Comparison of ENCODE assay signal across 8 mouse cellular contexts in genomic region chr13:14629726-14630641, GRCm38 (mm10). TPM values are rescaled to one million over a fixed set of nuclear protein-coding genes. Genes with fewer than 3 reads are reported as not detected.
DNase-seq lines count a peak whose midpoint lies in the region; ATAC-seq and TF ChIP-seq lines count a peak whose summit lies in the region.

TSS of gene AW209491 (plus strand) at chr13:14630154.

- peak; percentile 100 for ATAC-seq in activated CD4-positive, CD25-positive, alpha-beta regulatory T cell, adult 4 months

- H3K4me3 ChIP-seq in cortical plate, adult 2 months (ENCODE audit: insufficient read depth, low read length): peak within 1 kb of the TSS; percentile 57
- H3K4me3 ChIP-seq in megakaryocyte, embryonic 14.5 days (replicated peaks): peak within 1 kb of the TSS; percentile 99

- no peak for TF ChIP-seq CTCF in cortical plate, adult 2 months (IDR thresholded peaks at IDR 0.05; ENCODE audit: extremely low read depth, insufficient read depth, low read length)

- H3K4me1 ChIP-seq in cortical plate, adult 2 months (ENCODE audit: control insufficient read depth, insufficient read depth, low read length): peaks cover 4% of the 10 kb centered on the region
- H3K4me1 ChIP-seq in megakaryocyte, embryonic 14.5 days: peaks cover 19% of the 10 kb centered on the region

- DNase-seq in gastrocnemius, adult 8-10 months (ENCODE audit: low spot score in 2 of 2): peak; percentile 91 to 92
- DNase-seq in hindlimb bud, embryonic 11.5 days (ENCODE audit: extremely low spot score, low read depth, low spot score): peak; percentile 84
- peak; percentile 89 to 94 for DNase-seq in left cerebral cortex, adult 8-10 months (ENCODE audit: low spot score in 2 of 2)
- DNase-seq in right cerebral cortex, postnatal 10 days (ENCODE audit: low spot score in 2 of 2): peak; percentile 97 to 98
- peak; percentile 94 for DNase-seq in urinary bladder, postnatal 25 days (ENCODE audit: low spot score)

- peaks cover 43% of the 10 kb centered on the region for H3K36me3 ChIP-seq in megakaryocyte, embryonic 14.5 days (replicated peaks; ENCODE audit: low read length)

- H3K27ac ChIP-seq in cortical plate, adult 2 months (ENCODE audit: insufficient read depth, low read length): no peak within 1 kb of the TSS

- peak; percentile 95 for TF ChIP-seq POLR2A in cortical plate, adult 2 months (IDR thresholded peaks at IDR 0.05; ENCODE audit: extremely low read depth, insufficient read depth, low read length)

- H3K9me3 ChIP-seq in megakaryocyte, embryonic 14.5 days: no peaks in the 10 kb centered on the region

- no peaks in the 10 kb centered on the region for H3K27me3 ChIP-seq in megakaryocyte, embryonic 14.5 days (replicated peaks)

RNA-seq across cellular contexts. Expression of gene AW209491, which starts in this region (rescaled TPM):
- polyA plus RNA-seq in activated CD4-positive, CD25-positive, alpha-beta regulatory T cell, adult 4 months (2017; shearing (Covaris generic)): 10 to 100 TPM; 20.1 to 21.0 TPM
- polyA plus RNA-seq in cortical plate, adult 2 months (2012; rRNA removed): 17.0 and 17.3 TPM in 2 replicates
- 10 to 100 TPM; 14.3 to 15.2 (median 14.6) TPM for total RNA-seq in gastrocnemius, adult 8-10 months (2022)
- 10 to 100 TPM; 23.1 to 26.6 (median 24.7) TPM for total RNA-seq in left cerebral cortex, adult 8-10 months (2022)
- polyA plus RNA-seq in megakaryocyte, embryonic 14.5 days (2012; ENCODE audit: insufficient read depth, low replicate concordance): 0.30 TPM in 1 of 2 replicates, not detected in the other

Comparison
In these comparisons a context has a peak if more than half of its experiments do, and no peak if none do; other contexts are left out.
1. RNA of gene AW209491 (polyA plus RNA-seq): 20.1 to 21.0 TPM in activated CD4-positive, CD25-positive, alpha-beta regulatory T cell, adult 4 months and 17.0 to 17.3 TPM in cortical plate, adult 2 months; 0.30 TPM in megakaryocyte, embryonic 14.5 days; every median in the first group is over 10 times any median in the second.
2. Peak in every context shown above with its lines, with median percentiles within 50 percentile points of each other: DNase-seq.